Mouse (Mus musculus) liver, postnatal 0 days (tissue): ENCODE results near the gene Uap1l1. TPM values are rescaled to one million over a fixed set of nuclear protein-coding genes. Genes with fewer than 3 reads are reported as not detected.

Experiments
- ATAC-seq: fragments of 200-750 bp; cut with Nextera tagmentation; 2 replicates; pipeline ENCODE4 v1.8.0; 2017; ENCODE audit warnings: mild to moderate bottlenecking, moderate library complexity
- DNase-seq: peaks from one replicate; pipeline ENCODE4 v3.0.0-alpha.2; 2016
- H3K27ac ChIP-seq: fragments of 300-500 bp; sonication (generic); 2 replicates; pipeline ENCODE4 v1.5.1; 2014; ENCODE audit warnings: antibody characterized with exemption, moderate library complexity, mild to moderate bottlenecking, low read depth
- H3K27me3 ChIP-seq: fragments of 300-500 bp; sonication (generic); 2 replicates; pipeline ENCODE4 v1.6.1; 2014; ENCODE audit warnings: low read length, control low read depth, mixed read lengths; ENCODE audit not compliant: insufficient read depth
- H3K36me3 ChIP-seq: fragments of 300-500 bp; sonication (generic); replicated peaks from 2 replicates; pipeline ENCODE4 v1.6.1; 2014; ENCODE audit warnings: mild to moderate bottlenecking, control low read depth, low read length, moderate library complexity, mixed read lengths; ENCODE audit not compliant: insufficient read depth
- H3K4me1 ChIP-seq: fragments of 300-500 bp; sonication (generic); 2 replicates; pipeline ENCODE4 v1.6.1; 2014; ENCODE audit warnings: antibody characterized with exemption, mild to moderate bottlenecking, control low read depth; ENCODE audit not compliant: insufficient read depth
- H3K4me2 ChIP-seq: fragments of 300-500 bp; sonication (generic); 2 replicates; pipeline ENCODE4 v1.6.1; 2014; ENCODE audit warnings: low read depth, mild to moderate bottlenecking, low read length, moderate library complexity, mixed read lengths
- H3K4me3 ChIP-seq: fragments of 300-500 bp; sonication (generic); 2 replicates; pipeline ENCODE4 v1.5.1; 2014; ENCODE audit warnings: low read depth, low read length
- H3K9ac ChIP-seq: fragments of 300-500 bp; sonication (generic); replicated peaks from 2 replicates; pipeline ENCODE4 v1.6.1; 2014; ENCODE audit warnings: mild to moderate bottlenecking, moderate library complexity
- H3K9me3 ChIP-seq: fragments of 300-500 bp; sonication (generic); 2 replicates; pipeline ENCODE4 v1.6.1; 2016; ENCODE audit warnings: mild to moderate bottlenecking, control low read depth, low read length, mixed read lengths
- CTCF ChIP-seq: sonication (generic); IDR thresholded peaks from 2 replicates; pipeline ENCODE4 v1.5.1; 2016; ENCODE audit warnings: antibody characterized with exemption, low read depth
- EP300 ChIP-seq: IDR thresholded peaks from 2 replicates; pipeline ENCODE4 v1.6.1; 2016; ENCODE audit warnings: antibody characterized with exemption, low read depth, mild to moderate bottlenecking
- WGBS: fragments of 180-500 bp; shearing (Covaris S2); extraction: QIAGEN DNeasy Blood & Tissue Kit; methylation state at CpG from one replicate; pipeline ENCODE4 v1.1.7; 2014; ENCODE audit not compliant: insufficient replicate concordance; 5-methylcytosine and 5-hydroxymethylcytosine counted together
- polyA plus RNA-seq: library from polyadenylated mRNA; unstranded; fragments of >200 nt; fragmentation: Nextera tagmentation; extraction: Ambion mirVana; gene quantifications from 2 replicates; pipeline ENCODE4 v1.2.1, GENCODE M21; 2015

The Uap1l1 gene
- polyA plus RNA-seq, 1 experiment from 2014 or later: 19.4 TPM

- no peak for ATAC-seq
- TF ChIP-seq CTCF (peak; percentile 70), EP300 (no peak)
- H3K4me2 ChIP-seq: no peak overlapping the region
- H3K4me3 ChIP-seq: no peak overlapping the region
- H3K4me1 ChIP-seq: peaks cover 15% of the 10 kb centered on the region
- no peaks in the 10 kb centered on the region for H3K36me3 ChIP-seq
- no peak overlapping the region for H3K27ac ChIP-seq
- peak; percentile 45 for DNase-seq
- WGBS: 34% methylated on average over 7 of the region's 7 CpGs
- H3K27me3 ChIP-seq: no peaks in the 10 kb centered on the region
- H3K9ac ChIP-seq: no peak overlapping the region
- H3K9me3 ChIP-seq: no peaks in the 10 kb centered on the region
Measured at GRCm38 (mm10) chr2:25328440-25328839, 37.0 kb downstream of the Uap1l1 start.

GRCm38 (mm10) chr2:25326036-25326435, 39.4 kb downstream of the Uap1l1 start:
- WGBS: 70% methylated on average over 2 of the region's 2 CpGs
- Histone ChIP-seq H3K9me3 (no peaks in the 10 kb centered on the region), H3K4me3 (no peak overlapping the region), H3K4me2 (no peak overlapping the region), H3K27ac (no peak overlapping the region), H3K36me3 (no peaks in the 10 kb centered on the region), H3K27me3 (no peaks in the 10 kb centered on the region), H3K4me1 (no peaks in the 10 kb centered on the region), H3K9ac (no peak overlapping the region)
- TF ChIP-seq CTCF: no peak
- TF ChIP-seq EP300: no peak
- ATAC-seq: no peak
- DNase-seq: no peak

- H3K4me1 ChIP-seq: 0 out of 2 replicates have a peak, but pooled peaks cover 3% of the 10 kb centered on the region
- 25% methylated on average over 2 of the region's 2 CpGs for WGBS
Measured at GRCm38 (mm10) chr2:25320084-25320483, 45.4 kb downstream of the Uap1l1 start.

GRCm38 (mm10) chr2:25318971-25319773, 46.3 kb downstream of the Uap1l1 start, which contains the start of gene Grin1:
Gene Grin1 (minus strand): TSS chr2:25319187.
- 0 out of 2 replicates have a peak within 1 kb of the TSS, but pooled peaks have one; percentile 19 for H3K4me3 ChIP-seq
- H3K4me1 ChIP-seq: 0 out of 2 replicates have a peak, but pooled peaks cover 3% of the 10 kb centered on the region
- no peak within 1 kb of the TSS for H3K9ac ChIP-seq
- no peak; the same call in 1 of the 2 replicates for ATAC-seq
- H3K9me3 ChIP-seq: no peaks in the 10 kb centered on the region
- no peaks in the 10 kb centered on the region for H3K36me3 ChIP-seq
- H3K27ac ChIP-seq: no peak within 1 kb of the TSS
- 10% methylated on average over 56 of the region's 58 CpGs for WGBS
- peaks cover 33% of the 10 kb centered on the region for H3K27me3 ChIP-seq
- H3K4me2 ChIP-seq: peak within 1 kb of the TSS; percentile 45
- peak; percentile 77 for DNase-seq
- no peak for TF ChIP-seq EP300
- no peak for TF ChIP-seq CTCF

More at GRCm38 (mm10) chr2:25320084-25320483, 45.4 kb downstream of the Uap1l1 start:
- DNase-seq (no peak), ATAC-seq (no peak)
- TF ChIP-seq EP300: no peak
- TF ChIP-seq CTCF: no peak
- Histone ChIP-seq H3K9me3 (no peaks in the 10 kb centered on the region), H3K36me3 (no peaks in the 10 kb centered on the region), H3K9ac (no peak overlapping the region), H3K27me3 (peaks cover 33% of the 10 kb centered on the region), H3K4me2 (no peak overlapping the region), H3K27ac (no peak overlapping the region), H3K4me3 (no peak overlapping the region)

GRCm38 (mm10) chr2:25318119-25318966, 47.1 kb downstream of the Uap1l1 start:
- no peak for ATAC-seq
- 0 out of 2 replicates have a peak overlapping the region, but pooled peaks have one; percentile 19 for H3K4me3 ChIP-seq

GRCm38 (mm10) chr2:25311491-25311891, 54.0 kb downstream of the Uap1l1 start:
- H3K4me1 ChIP-seq: no peaks in the 10 kb centered on the region
- H3K4me2 ChIP-seq: no peak overlapping the region; the same call in 1 of the 2 replicates
- H3K9ac ChIP-seq: no peak overlapping the region
- 9% methylated on average over 11 of the region's 11 CpGs for WGBS
- peaks cover 54% of the 10 kb centered on the region for H3K27me3 ChIP-seq
- ATAC-seq (no peak), DNase-seq (no peak)
- H3K36me3 ChIP-seq: no peaks in the 10 kb centered on the region
- no peak for TF ChIP-seq EP300
- TF ChIP-seq CTCF: no peak
- H3K4me3 ChIP-seq: no peak overlapping the region
- H3K9me3 ChIP-seq: no peaks in the 10 kb centered on the region
- H3K27ac ChIP-seq: no peak overlapping the region

More at GRCm38 (mm10) chr2:25318119-25318966, 47.1 kb downstream of the Uap1l1 start:
- H3K9ac ChIP-seq: no peak overlapping the region
- H3K36me3 ChIP-seq: no peaks in the 10 kb centered on the region
- peaks cover 33% of the 10 kb centered on the region for H3K27me3 ChIP-seq
- no peaks in the 10 kb centered on the region for H3K9me3 ChIP-seq
- WGBS: 6% methylated on average over 31 of the region's 31 CpGs
- no peak for TF ChIP-seq CTCF
- TF ChIP-seq EP300: no peak
- no peak overlapping the region for H3K27ac ChIP-seq
- 0 out of 2 replicates have a peak, but pooled peaks cover 3% of the 10 kb centered on the region for H3K4me1 ChIP-seq
- no peak for DNase-seq
- H3K4me2 ChIP-seq: peak overlapping the region; percentile 45
